Mouse (Mus musculus) CH12F3 (cell line): Measurements from ENCODE around the gene Ppp1r3g.
"Not testable (repeated sequence)": the region's sequence is repeated elsewhere in the genome, so short reads cannot be mapped to it uniquely, and the experiment has no call there.

ENCODE experiments used
- in situ Hi-C: fragments of 300-500 bp; cut with MboI; formaldehyde crosslinking; loops from 2 replicates; pipeline ENCODE4 v1.14.3; 2020; ENCODE audit warnings: low sequenced_read_pairs

The Ppp1r3g gene

DNA sequence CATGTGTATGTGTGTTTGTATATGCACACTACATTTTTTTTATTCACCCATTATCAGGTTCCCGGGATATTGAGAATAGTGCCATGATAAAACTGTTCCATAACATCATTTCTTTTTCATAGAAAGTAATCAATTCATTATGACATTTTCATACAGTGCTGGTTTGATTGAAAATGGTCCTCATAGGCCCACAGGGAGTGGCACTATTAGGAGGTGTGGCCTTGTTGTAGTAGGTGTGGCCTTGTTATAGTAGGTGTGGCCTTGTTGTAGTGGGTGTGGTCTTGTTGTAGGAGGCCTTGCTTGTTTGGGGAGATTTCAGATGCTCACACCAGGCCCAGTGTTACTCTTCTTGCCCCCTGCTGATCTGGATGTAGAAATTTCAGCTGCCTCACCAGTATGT lies at the start of gene Ppp1r3g:
Gene Ppp1r3g (plus strand): TSS at position 301 of the 400 bp plus-strand sequence.
- in situ Hi-C loops = no loop called here

- in situ Hi-C loops = no loop called here
Observed at GRCm38 (mm10) chr13:35911476-35911875, 47.2 kb upstream of the Ppp1r3g start.

GRCm38 (mm10) chr13:35937991-35938390 lies 20.6 kb upstream of the Ppp1r3g start:
- in situ Hi-C loops = no loop called here

GRCm38 (mm10) chr13:35939871-35940665 lies 18.6 kb upstream of the Ppp1r3g start:
- in situ Hi-C loops = loop anchor here (10.0 kb wide), 1 partner anchor 165 kb away; no protein-coding TSS in a partner anchor

DNA sequence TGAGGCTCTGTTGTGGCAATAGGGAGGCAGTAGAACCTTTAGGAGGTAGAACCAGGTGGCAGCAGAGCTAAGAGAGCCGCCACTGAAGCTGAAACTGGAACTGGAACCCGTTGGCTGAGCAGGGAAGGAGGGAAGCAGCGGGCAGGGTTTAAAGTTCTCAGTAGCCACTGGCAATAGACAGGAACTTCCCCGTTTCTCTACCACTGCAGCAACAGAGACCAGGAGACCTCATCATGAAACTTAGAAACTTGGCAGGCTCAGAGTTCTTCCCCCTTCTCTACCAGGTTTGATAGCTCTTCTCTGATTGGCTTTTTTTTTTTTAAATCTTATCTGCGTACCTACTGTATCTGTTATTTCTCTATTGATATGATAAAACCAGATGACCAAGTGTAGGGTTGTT lies 17.7 kb upstream of the Ppp1r3g start:
- in situ Hi-C loops = loop anchor here (10.0 kb wide), 1 partner anchor 166 kb away; no protein-coding TSS in a partner anchor

DNA sequence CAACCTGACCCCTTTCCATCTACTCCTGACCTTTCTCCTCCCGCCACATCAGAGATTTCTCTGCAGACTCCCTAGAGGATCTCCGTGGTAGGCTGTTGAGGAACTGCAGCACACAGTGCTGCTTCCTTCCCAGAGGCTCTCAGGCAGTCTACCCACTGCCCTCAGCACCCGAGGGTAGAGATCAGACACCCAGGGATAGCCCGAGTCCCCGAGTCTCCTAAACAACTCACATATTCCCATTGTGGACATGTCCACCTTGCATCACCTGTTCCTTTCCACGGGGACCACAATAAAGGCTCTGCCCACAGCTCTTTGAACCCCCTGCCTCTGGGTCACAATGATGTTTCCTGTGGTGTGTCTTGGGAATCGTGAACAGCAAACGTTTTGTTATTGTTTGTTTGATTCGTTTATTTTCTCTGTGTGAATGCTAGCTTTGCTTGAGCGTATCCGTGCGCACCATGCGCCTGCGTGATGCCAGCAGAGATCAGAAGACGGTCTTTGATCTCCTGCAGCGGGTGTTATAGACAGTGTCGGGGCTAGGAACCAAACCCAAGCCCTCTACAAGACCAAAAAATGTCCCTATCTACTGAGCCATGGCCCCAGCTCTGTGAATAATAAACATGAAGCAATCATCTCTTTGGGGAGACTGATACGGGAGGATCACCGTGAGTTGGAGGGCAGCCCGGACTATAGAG lies 11.8 kb upstream of the Ppp1r3g start:
- in situ Hi-C loops = loop anchor here (10.0 kb wide), 1 partner anchor 172 kb away; no protein-coding TSS in a partner anchor

DNA sequence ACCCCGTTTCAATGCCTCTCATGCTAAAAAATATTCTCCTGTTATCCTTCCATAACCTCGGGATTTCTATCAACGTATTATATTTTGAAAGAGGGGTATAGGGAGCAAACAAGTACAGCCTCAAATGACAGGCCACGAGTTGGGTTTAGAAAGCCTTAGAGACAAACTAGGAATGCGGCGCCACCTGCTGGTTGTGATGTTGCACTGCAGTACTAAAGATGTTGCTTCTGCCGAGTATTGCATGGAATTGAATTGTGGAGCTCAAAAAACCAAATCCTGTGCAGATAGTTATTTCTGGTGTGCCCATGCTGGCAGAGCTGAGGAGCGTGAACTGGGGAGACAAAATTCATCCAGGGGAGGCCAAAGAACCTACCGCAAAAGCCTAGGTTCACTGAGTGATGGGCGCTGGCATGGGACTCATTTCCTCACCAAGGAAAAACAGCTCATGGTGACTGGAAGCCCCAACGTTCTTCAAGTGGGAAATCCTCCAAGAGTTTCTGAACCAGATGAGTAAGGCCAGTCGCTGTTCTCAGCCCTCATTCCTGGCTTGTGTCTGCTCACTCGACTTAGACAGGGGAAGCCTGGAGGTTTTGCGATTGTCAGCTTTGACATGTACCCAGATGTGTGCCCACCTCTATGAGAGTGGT lies 11.2 kb upstream of the Ppp1r3g start:
- in situ Hi-C loops = loop anchor here (10.0 kb wide), 1 partner anchor 173 kb away; no protein-coding TSS in a partner anchor

GRCm38 (mm10) chr13:35949814-35950455 lies 8.7 kb upstream of the Ppp1r3g start:
- in situ Hi-C loops = loop anchor here (10.0 kb wide), 1 partner anchor 175 kb away; no protein-coding TSS in a partner anchor

DNA sequence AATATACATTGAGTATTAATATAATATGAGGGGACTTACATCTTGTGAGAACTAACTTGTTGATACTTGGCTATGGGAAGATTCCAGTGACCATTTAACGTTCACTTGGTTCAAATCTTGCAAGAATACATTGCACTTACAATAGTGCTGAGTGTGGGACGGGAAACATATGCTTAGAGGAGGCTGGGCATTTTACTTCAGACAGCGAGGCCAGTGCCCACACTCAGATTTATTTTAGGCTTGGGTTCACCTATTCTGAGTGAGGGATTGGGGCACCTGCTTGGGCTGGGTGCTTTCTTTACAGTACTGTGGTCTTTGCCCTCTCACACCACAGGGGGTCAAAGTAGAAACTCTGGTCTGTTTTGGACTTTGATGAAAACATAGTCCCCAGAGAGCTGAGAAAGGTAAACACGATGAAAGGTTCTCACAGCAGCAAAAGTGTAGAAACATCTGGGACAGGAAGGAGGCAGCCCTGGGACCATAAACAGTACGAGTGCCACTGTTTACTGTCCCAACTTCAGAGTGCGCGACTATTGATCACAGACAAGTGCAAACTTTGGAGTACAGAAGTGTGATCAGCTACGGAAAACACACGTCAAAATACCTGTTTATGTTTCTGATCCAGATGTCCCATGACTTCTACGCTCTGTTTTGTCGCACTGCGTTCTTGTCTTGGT lies 890 bp downstream of the Ppp1r3g start:
- in situ Hi-C loops = no loop called here

GRCm38 (mm10) chr13:35963583-35963982 lies 4.9 kb downstream of the Ppp1r3g start:
- in situ Hi-C loops = no loop called here

GRCm38 (mm10) chr13:35967690-35968089 lies 9.1 kb downstream of the Ppp1r3g start:
- in situ Hi-C loops = no loop called here

GRCm38 (mm10) chr13:35968131-35968718 lies 9.6 kb downstream of the Ppp1r3g start:
- in situ Hi-C loops = no loop called here

GRCm38 (mm10) chr13:35968719-35969430 lies 10.2 kb downstream of the Ppp1r3g start:
- in situ Hi-C loops = no loop called here

DNA sequence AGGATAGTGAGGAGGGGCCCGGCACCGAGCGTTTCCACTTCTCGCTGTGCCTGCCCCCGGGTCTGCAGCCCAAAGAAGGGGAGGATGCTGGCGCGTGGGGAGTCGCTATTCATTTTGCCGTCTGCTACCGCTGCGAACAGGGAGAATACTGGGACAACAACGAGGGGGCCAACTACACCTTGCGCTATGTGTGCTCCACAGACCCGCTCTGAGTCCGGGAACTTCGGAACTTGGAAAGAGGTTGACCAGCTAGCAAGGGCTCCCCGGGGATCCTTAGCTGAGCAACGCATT lies 10.7 kb downstream of the Ppp1r3g start:
- in situ Hi-C loops = no loop called here

DNA sequence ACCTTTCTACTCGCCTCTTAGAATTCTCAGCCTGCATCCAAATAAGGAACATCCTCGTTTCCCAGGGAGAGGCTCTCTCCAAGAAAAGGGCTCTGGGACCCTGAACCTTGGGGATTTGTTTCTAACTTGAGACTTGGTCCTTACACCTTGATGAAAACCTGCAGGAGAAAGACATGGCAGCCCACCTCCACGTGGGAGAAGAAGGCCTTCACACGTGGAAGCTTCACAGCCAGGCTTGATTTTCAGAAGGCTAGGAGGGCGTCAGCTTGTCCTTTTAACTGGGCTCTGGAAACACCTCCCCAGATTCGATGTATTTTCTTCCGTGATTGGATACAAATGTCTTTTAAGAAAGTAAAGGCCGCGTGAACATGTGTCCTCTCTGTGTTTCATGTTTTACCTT lies 11.2 kb downstream of the Ppp1r3g start:
- in situ Hi-C loops = no loop called here

- in situ Hi-C loops = no loop called here
Observed at GRCm38 (mm10) chr13:35976912-35977311, 18.3 kb downstream of the Ppp1r3g start.

GRCm38 (mm10) chr13:35980471-35980870 lies 21.8 kb downstream of the Ppp1r3g start:
- in situ Hi-C loops = no loop called here

DNA sequence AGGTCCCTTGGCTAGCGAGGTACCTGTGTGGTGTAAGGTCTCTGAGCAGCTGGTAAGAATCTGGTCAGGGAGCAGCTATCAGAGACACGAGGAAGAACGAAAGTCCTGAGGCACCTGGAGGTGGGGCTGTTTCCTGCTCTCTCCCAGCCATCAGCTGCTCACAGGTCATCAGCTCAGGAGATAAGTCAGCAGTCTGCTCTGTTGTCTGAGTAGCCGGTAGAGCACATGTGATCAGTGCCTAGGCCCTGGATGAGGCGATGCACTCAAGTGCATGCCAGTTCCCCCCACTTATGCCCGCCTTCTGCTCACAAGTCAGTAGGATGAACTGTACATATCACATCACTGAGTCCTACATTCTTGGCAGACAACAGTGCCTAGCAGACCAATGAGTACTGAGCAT lies 24.3 kb downstream of the Ppp1r3g start:
- in situ Hi-C loops = no loop called here

GRCm38 (mm10) chr13:35989329-35989728 lies 30.7 kb downstream of the Ppp1r3g start:
- in situ Hi-C loops = no loop called here

GRCm38 (mm10) chr13:35991185-35991584 lies 32.5 kb downstream of the Ppp1r3g start:
- in situ Hi-C loops = not testable (repeated sequence)
